18 mouse cellular contexts compared by ENCODE assay signal in the genomic region with DNA sequence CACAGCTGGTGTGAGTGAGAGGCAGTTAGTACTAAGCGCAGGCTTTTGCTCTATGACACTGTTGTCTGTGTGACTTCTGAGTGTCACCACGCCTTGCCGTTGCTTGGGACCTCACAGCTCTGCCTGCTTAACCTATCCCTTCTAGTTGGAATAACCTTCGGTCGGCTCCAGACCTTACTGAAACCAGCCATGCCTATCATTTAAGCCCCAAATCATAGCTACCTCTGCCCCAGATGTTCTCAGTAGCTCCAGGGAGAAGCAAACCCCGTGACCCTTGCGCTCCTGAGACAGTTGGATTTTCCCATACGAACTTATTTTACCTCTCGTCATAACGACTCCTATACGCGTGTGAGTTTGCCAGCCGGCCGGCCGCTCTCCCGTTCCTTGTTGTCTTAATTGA. TPM values are rescaled to one million over a fixed set of nuclear protein-coding genes. Genes with fewer than 3 reads are reported as not detected.
A peak's percentile ranks its signal among the peaks of the same experiment; 100 is the strongest.
DNase-seq lines count a peak whose midpoint lies in the region; ATAC-seq lines count a peak whose summit lies in the region.
"Had no signal": no experiment of that assay in that cellular context is flagged by ENCODE, and none has a peak within 500 bp of the region (broad histone marks: within the 10 kb centered on the region; RNA-seq: fewer than 3 reads in every experiment).

No protein-coding gene starts in this region.

- peak; percentile 59 for DNase-seq in kidney, adult 18-20 months
- no peak for DNase-seq in kidney, postnatal 25 days
- no peak for DNase-seq in midbrain, embryonic 11.5 days (ENCODE audit: low spot score, missing footprints)
- no peak for DNase-seq in testis, postnatal 14 days (ENCODE audit: low spot score)
- DNase-seq: adrenal gland, postnatal 10 days; cerebellum, adult 9-10 months; gastrocnemius, adult 2 months; heart, adult 2 months; retina, postnatal 1 day had no signal

- no peak overlapping the region for H3K27ac ChIP-seq in hindbrain, embryonic 16.5 days (ENCODE audit: low read depth, low read length)
- no peak overlapping the region for H3K27ac ChIP-seq in intestine, embryonic 15.5 days
- H3K27ac ChIP-seq in liver, embryonic 12.5 days: no peak overlapping the region
- no peak overlapping the region for H3K27ac ChIP-seq in midbrain, embryonic 11.5 days (ENCODE audit: low read depth, low read length)
- H3K27ac ChIP-seq: embryonic facial prominence, embryonic 15.5 days; forebrain, embryonic 15.5 days; gastrocnemius, adult 2 months; heart, adult 2 months had no signal

- WGBS in hindbrain, embryonic 16.5 days: 80% methylated on average over 16 of the region's 16 CpGs
- 76% methylated on average over 16 of the region's 16 CpGs for WGBS in intestine, embryonic 15.5 days
- 87% methylated on average over 16 of the region's 16 CpGs for WGBS in liver, embryonic 12.5 days (ENCODE audit: insufficient replicate concordance)
- WGBS in midbrain, embryonic 11.5 days: 85% methylated on average over 16 of the region's 16 CpGs

- H3K36me3 ChIP-seq in hindbrain, embryonic 16.5 days (ENCODE audit: control insufficient read depth, insufficient read depth, low read length): 0 out of 2 replicates have a peak, but pooled peaks cover 3% of the 10 kb centered on the region
- no peaks in the 10 kb centered on the region for H3K36me3 ChIP-seq in intestine, embryonic 15.5 days
- peaks cover 11% of the 10 kb centered on the region for H3K36me3 ChIP-seq in liver, embryonic 12.5 days
- no peaks in the 10 kb centered on the region for H3K36me3 ChIP-seq in midbrain, embryonic 11.5 days (ENCODE audit: control insufficient read depth, insufficient read depth, low read length)
- H3K36me3 ChIP-seq: forebrain, embryonic 15.5 days had no signal

- no peak overlapping the region for H3K4me2 ChIP-seq in hindbrain, embryonic 16.5 days (ENCODE audit: low read length)
- no peak overlapping the region; the same call in 1 of the 2 replicates for H3K4me2 ChIP-seq in intestine, embryonic 15.5 days (replicated peaks)
- peak overlapping the region; percentile 20; the same call in 1 of the 2 replicates for H3K4me2 ChIP-seq in liver, embryonic 12.5 days
- H3K4me2 ChIP-seq in midbrain, embryonic 11.5 days: no peak overlapping the region
- H3K4me2 ChIP-seq: embryonic facial prominence, embryonic 15.5 days; forebrain, embryonic 15.5 days had no signal

- no peaks in the 10 kb centered on the region for H3K27me3 ChIP-seq in hindbrain, embryonic 16.5 days (replicated peaks; ENCODE audit: control insufficient read depth, insufficient read depth, low read length)
- H3K27me3 ChIP-seq in intestine, embryonic 15.5 days (replicated peaks): no peaks in the 10 kb centered on the region
- no peaks in the 10 kb centered on the region for H3K27me3 ChIP-seq in liver, embryonic 12.5 days (replicated peaks)
- no peaks in the 10 kb centered on the region for H3K27me3 ChIP-seq in midbrain, embryonic 11.5 days (ENCODE audit: control insufficient read depth, insufficient read depth, low read length)
- H3K27me3 ChIP-seq: embryonic facial prominence, embryonic 15.5 days; forebrain, embryonic 15.5 days had no signal

- no peaks in the 10 kb centered on the region for H3K9me3 ChIP-seq in hindbrain, embryonic 16.5 days (ENCODE audit: control insufficient read depth, low read length)
- no peaks in the 10 kb centered on the region for H3K9me3 ChIP-seq in intestine, embryonic 15.5 days
- H3K9me3 ChIP-seq in liver, embryonic 12.5 days (replicated peaks): no peaks in the 10 kb centered on the region
- no peaks in the 10 kb centered on the region for H3K9me3 ChIP-seq in midbrain, embryonic 11.5 days (ENCODE audit: control insufficient read depth, low read length)
- H3K9me3 ChIP-seq: embryonic facial prominence, embryonic 15.5 days; forebrain, embryonic 15.5 days had no signal

- no peak overlapping the region for H3K4me3 ChIP-seq in hindbrain, embryonic 16.5 days (ENCODE audit: low read length)
- H3K4me3 ChIP-seq in intestine, embryonic 15.5 days (replicated peaks): no peak overlapping the region
- H3K4me3 ChIP-seq in liver, embryonic 12.5 days: no peak overlapping the region
- H3K4me3 ChIP-seq in midbrain, embryonic 11.5 days (ENCODE audit: low read depth, low read length): no peak overlapping the region
- H3K4me3 ChIP-seq: embryonic facial prominence, embryonic 15.5 days; forebrain, embryonic 15.5 days; gastrocnemius, adult 2 months; heart, adult 2 months had no signal

- H3K4me1 ChIP-seq in hindbrain, embryonic 16.5 days (ENCODE audit: control insufficient read depth, insufficient read depth, low read depth, low read length): peaks cover 6% of the 10 kb centered on the region; the same call in 1 of the 2 replicates
- no peaks in the 10 kb centered on the region for H3K4me1 ChIP-seq in intestine, embryonic 15.5 days (replicated peaks)
- H3K4me1 ChIP-seq in liver, embryonic 12.5 days: peaks cover 19% of the 10 kb centered on the region
- H3K4me1 ChIP-seq in midbrain, embryonic 11.5 days (ENCODE audit: control insufficient read depth, insufficient read depth, low read length): peaks cover 3% of the 10 kb centered on the region; the same call in 1 of the 2 replicates

- ATAC-seq in hindbrain, embryonic 16.5 days: 0 out of 2 replicates have a peak, but pooled peaks have one; percentile 29
- peak; percentile 28 for ATAC-seq in intestine, embryonic 15.5 days
- no peak for ATAC-seq in liver, embryonic 12.5 days
- ATAC-seq in midbrain, embryonic 11.5 days (ENCODE audit: low FRiP score): no peak
- ATAC-seq: forebrain, embryonic 15.5 days had no signal

- no peak overlapping the region for H3K9ac ChIP-seq in hindbrain, embryonic 16.5 days (ENCODE audit: low read depth, low read length)
- no peak overlapping the region for H3K9ac ChIP-seq in intestine, embryonic 15.5 days
- no peak overlapping the region for H3K9ac ChIP-seq in liver, embryonic 12.5 days
- H3K9ac ChIP-seq in midbrain, embryonic 11.5 days (ENCODE audit: low read length): no peak overlapping the region
- H3K9ac ChIP-seq: embryonic facial prominence, embryonic 15.5 days; forebrain, embryonic 15.5 days had no signal

RNA-seq across cellular contexts. Expression of a gene that starts 27.5 kb away (rescaled TPM):
- not detected in 2 replicates for polyA plus RNA-seq in hindbrain, embryonic 16.5 days (2015; fragmentation: Nextera tagmentation; extraction: Ambion mirVana)
- 1.4 TPM in 1 of 2 replicates, not detected in the other for polyA plus RNA-seq in intestine, embryonic 15.5 days (2015; fragmentation: Nextera tagmentation; extraction: Ambion mirVana)
- not detected in 2 replicates for polyA plus RNA-seq in liver, embryonic 12.5 days (2016; fragmentation: Nextera tagmentation; extraction: Ambion mirVana)
- not detected in 2 replicates for polyA plus RNA-seq in midbrain, embryonic 11.5 days (2014; fragmentation: Nextera tagmentation; extraction: Ambion mirVana)
- polyA plus RNA-seq: embryonic facial prominence, embryonic 15.5 days; forebrain, embryonic 15.5 days; G1E; heart, adult 2 months; heart, postnatal 0 days; lung, embryonic 16.5 days; small intestine, adult 2 months had no signal

RNA-seq across cellular contexts. Expression of a gene that starts 33.7 kb away (rescaled TPM):
- 18.9 and 27.8 TPM in 2 replicates for polyA plus RNA-seq in hindbrain, embryonic 16.5 days (2015; fragmentation: Nextera tagmentation; extraction: Ambion mirVana)
- 34.0 and 34.5 TPM in 2 replicates for polyA plus RNA-seq in intestine, embryonic 15.5 days (2015; fragmentation: Nextera tagmentation; extraction: Ambion mirVana)
- 38.3 and 39.3 TPM in 2 replicates for polyA plus RNA-seq in liver, embryonic 12.5 days (2016; fragmentation: Nextera tagmentation; extraction: Ambion mirVana)
- 59.0 and 59.1 TPM in 2 replicates for polyA plus RNA-seq in midbrain, embryonic 11.5 days (2014; fragmentation: Nextera tagmentation; extraction: Ambion mirVana)

RNA-seq across cellular contexts. Expression of a gene that starts 46.3 kb away (rescaled TPM):
- polyA plus RNA-seq in hindbrain, embryonic 16.5 days (2015; fragmentation: Nextera tagmentation; extraction: Ambion mirVana): 26.9 and 29.8 TPM in 2 replicates
- polyA plus RNA-seq in intestine, embryonic 15.5 days (2015; fragmentation: Nextera tagmentation; extraction: Ambion mirVana): 42.0 and 42.7 TPM in 2 replicates
- polyA plus RNA-seq in liver, embryonic 12.5 days (2016; fragmentation: Nextera tagmentation; extraction: Ambion mirVana): 29.3 and 30.6 TPM in 2 replicates
- polyA plus RNA-seq in midbrain, embryonic 11.5 days (2014; fragmentation: Nextera tagmentation; extraction: Ambion mirVana): 61.2 and 65.5 TPM in 2 replicates

Comparison
In these comparisons a context has a peak if more than half of its experiments do, and no peak if none do; other contexts are left out.
1. ATAC-seq: peak in hindbrain, embryonic 16.5 days (single experiment) and intestine, embryonic 15.5 days (single experiment); none in liver, embryonic 12.5 days (single experiment) and midbrain, embryonic 11.5 days (single experiment).